Mouse (Mus musculus) ES-Bruce4 (cell line): ENCODE data around the gene Rasl12. TPM values are rescaled to one million over a fixed set of nuclear protein-coding genes. Genes with fewer than 3 reads are reported as not detected.

ENCODE experiments used
- H3K27ac ChIP-seq: 2 replicates; pipeline ENCODE4 v1.5.1; 2012; ENCODE audit warnings: low read length, inconsistent platforms; ENCODE audit not compliant: insufficient read depth
- H3K27me3 ChIP-seq: 2 replicates; pipeline ENCODE4 v1.6.1; 2012; ENCODE audit warnings: mild to moderate bottlenecking, low read length, inconsistent platforms; ENCODE audit not compliant: control insufficient read depth, poor library complexity, insufficient read depth, severe bottlenecking
- H3K36me3 ChIP-seq: 2 replicates; pipeline ENCODE4 v1.6.1; 2012; ENCODE audit warnings: inconsistent platforms, mild to moderate bottlenecking, low read length, moderate library complexity; ENCODE audit not compliant: control insufficient read depth, poor library complexity, insufficient read depth, severe bottlenecking
- H3K4me1 ChIP-seq: one replicate; pipeline ENCODE4 v1.8.1; 2011; ENCODE audit warnings: low read length; ENCODE audit not compliant: control insufficient read depth, insufficient read depth
- H3K4me3 ChIP-seq: 2 replicates; pipeline ENCODE4 v1.5.1; 2011; ENCODE audit warnings: low read depth, mild to moderate bottlenecking, low read length
- H3K9ac ChIP-seq: 2 replicates; pipeline ENCODE4 v1.6.1; 2012; ENCODE audit warnings: low read depth, mild to moderate bottlenecking, inconsistent platforms; ENCODE audit not compliant: poor library complexity, severe bottlenecking
- H3K9me3 ChIP-seq: replicated peaks from 2 replicates; pipeline ENCODE4 v1.6.1; 2012; ENCODE audit warnings: mild to moderate bottlenecking, low read length, inconsistent platforms; ENCODE audit not compliant: control insufficient read depth, poor library complexity, insufficient read depth, severe bottlenecking
- CTCF ChIP-seq: IDR thresholded peaks from one replicate; pipeline ENCODE4 v1.8.1; 2011; ENCODE audit warnings: low read depth, low read length
- EP300 ChIP-seq: IDR thresholded peaks from 2 replicates; pipeline ENCODE4 v1.6.1; 2011; ENCODE audit warnings: low read depth, low read length; ENCODE audit not compliant: insufficient read depth
- POLR2A ChIP-seq: IDR thresholded peaks from one replicate; pipeline ENCODE4 v1.8.1; 2011; ENCODE audit warnings: low read length; ENCODE audit not compliant: insufficient read depth
- polyA plus RNA-seq: library from polyadenylated mRNA; stranded (reverse); fragments of >200 nt; gene quantifications from 2 replicates; pipeline ENCODE4 v1.2.4, GENCODE M21; 2011; ENCODE audit warnings: low read depth; ENCODE audit not compliant: missing spikeins, insufficient read depth, insufficient read length

Gene Rasl12
- polyA plus RNA-seq, 1 experiment = 0.33 TPM

- H3K36me3 ChIP-seq = no peaks in the 10 kb centered on the region
- H3K9me3 ChIP-seq = no peaks in the 10 kb centered on the region
- no peak overlapping the region for H3K27ac ChIP-seq
- no peak overlapping the region for H3K4me3 ChIP-seq
- no peak overlapping the region for H3K9ac ChIP-seq
- peaks cover 4% of the 10 kb centered on the region for H3K4me1 ChIP-seq
- TF ChIP-seq EP300 (no peak), POLR2A (no peak), CTCF (no peak)
- H3K27me3 ChIP-seq = no peaks in the 10 kb centered on the region
Observed at GRCm38 (mm10) chr9:65428003-65428402, 29.7 kb downstream of the Rasl12 start.

GRCm38 (mm10) chr9:65430401-65430800, 32.1 kb downstream of the Rasl12 start:
- no peaks in the 10 kb centered on the region for H3K36me3 ChIP-seq
- H3K9me3 ChIP-seq = no peaks in the 10 kb centered on the region
- H3K4me1 ChIP-seq = no peaks in the 10 kb centered on the region
- no peak for TF ChIP-seq POLR2A
- TF ChIP-seq EP300 = no peak
- TF ChIP-seq CTCF = no peak
- no peaks in the 10 kb centered on the region for H3K27me3 ChIP-seq
- no peak overlapping the region for H3K27ac ChIP-seq
- H3K4me3 ChIP-seq = no peak overlapping the region
- no peak overlapping the region for H3K9ac ChIP-seq

- Histone ChIP-seq H3K27ac (no peak overlapping the region), H3K9me3 (no peaks in the 10 kb centered on the region), H3K4me1 (no peaks in the 10 kb centered on the region), H3K27me3 (no peaks in the 10 kb centered on the region), H3K36me3 (no peaks in the 10 kb centered on the region), H3K9ac (no peak overlapping the region), H3K4me3 (no peak overlapping the region)
- TF ChIP-seq EP300 = no peak
Observed at GRCm38 (mm10) chr9:65430921-65431320, 32.6 kb downstream of the Rasl12 start.

GRCm38 (mm10) chr9:65432236-65432635, 33.9 kb downstream of the Rasl12 start:
- H3K27ac ChIP-seq = no peak overlapping the region
- no peaks in the 10 kb centered on the region for H3K4me1 ChIP-seq
- no peak overlapping the region for H3K9ac ChIP-seq
- H3K9me3 ChIP-seq = no peaks in the 10 kb centered on the region
- no peaks in the 10 kb centered on the region for H3K36me3 ChIP-seq
- TF ChIP-seq CTCF (peak; percentile 78), EP300 (no peak)
- H3K27me3 ChIP-seq = no peaks in the 10 kb centered on the region
- no peak overlapping the region for H3K4me3 ChIP-seq

GRCm38 (mm10) chr9:65434140-65434539, 35.8 kb downstream of the Rasl12 start:
- Histone ChIP-seq H3K4me1 (no peaks in the 10 kb centered on the region), H3K9ac (no peak overlapping the region), H3K4me3 (no peak overlapping the region), H3K27ac (no peak overlapping the region), H3K9me3 (no peaks in the 10 kb centered on the region), H3K36me3 (no peaks in the 10 kb centered on the region), H3K27me3 (no peaks in the 10 kb centered on the region)
- TF ChIP-seq EP300 = no peak
- peak; percentile 82 for TF ChIP-seq CTCF

GRCm38 (mm10) chr9:65435211-65435610, 36.9 kb downstream of the Rasl12 start:
- H3K4me3 ChIP-seq = no peak overlapping the region

More at GRCm38 (mm10) chr9:65435211-65435610, 36.9 kb downstream of the Rasl12 start:
- no peaks in the 10 kb centered on the region for H3K27me3 ChIP-seq
- no peaks in the 10 kb centered on the region for H3K9me3 ChIP-seq
- no peaks in the 10 kb centered on the region for H3K36me3 ChIP-seq
- no peaks in the 10 kb centered on the region for H3K4me1 ChIP-seq
- H3K27ac ChIP-seq = no peak overlapping the region
- no peak for TF ChIP-seq CTCF
- no peak overlapping the region for H3K9ac ChIP-seq
